Mouse (Mus musculus) thymus, adult 2 months (tissue): ENCODE results near the gene Ly6g.

ENCODE experiments used
- CTCF ChIP-seq: fragments of 200-500 bp; IDR thresholded peaks from 2 replicates; pipeline ENCODE4 v1.5.1; 2012; ENCODE audit warnings: mild to moderate bottlenecking, control low read depth, low read length, moderate library complexity, borderline replicate concordance; ENCODE audit not compliant: control insufficient read depth, poor library complexity, insufficient read depth; ENCODE audit errors: extremely low read depth
- POLR2A ChIP-seq: fragments of 200-500 bp; IDR thresholded peaks from 2 replicates; pipeline ENCODE4 v1.6.1; 2012; ENCODE audit warnings: mild to moderate bottlenecking, low read length, control low read depth, moderate library complexity; ENCODE audit not compliant: control insufficient read depth, poor library complexity, insufficient read depth; ENCODE audit errors: extremely low read depth

DNA sequence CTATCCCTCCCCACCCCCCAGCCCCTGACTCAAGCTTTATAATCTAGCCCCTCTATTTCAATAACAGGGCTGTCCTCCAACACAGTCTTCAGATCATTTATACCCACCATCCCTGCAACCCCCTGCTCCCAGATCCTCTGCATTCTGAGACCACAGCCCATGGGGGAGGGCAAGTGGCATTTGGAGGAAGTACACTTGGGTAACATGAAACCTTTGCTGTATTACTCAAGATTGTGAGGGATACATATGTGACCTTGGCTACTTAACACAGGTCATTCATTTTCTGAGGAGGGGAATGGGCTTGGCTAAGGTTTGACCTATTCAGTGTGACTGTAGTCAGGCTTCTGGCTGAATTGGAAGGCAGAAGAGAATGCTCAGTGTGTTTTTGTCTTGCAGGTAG, 2.0 kb upstream of the Ly6g start:
- TF ChIP-seq POLR2A (no peak), CTCF (no peak)
